Mouse (Mus musculus) megakaryocyte, embryonic 14.5 days (primary cell): ENCODE results near the gene Prim1.

Experiments
- FLI1 ChIP-seq: IDR thresholded peaks from 2 replicates; pipeline ENCODE4 v1.6.1; 2012; ENCODE audit warnings: low read length, inconsistent platforms, mixed read lengths
- GATA1 ChIP-seq: IDR thresholded peaks from 3 replicates; pipeline ENCODE4 v1.6.1; 2012; ENCODE audit warnings: mixed read lengths, low read length, inconsistent platforms, borderline replicate concordance

- TF ChIP-seq GATA1 (no peak), FLI1 (no peak)
Observed at GRCm38 (mm10) chr10:128053001-128053400, 38.0 kb downstream of the Prim1 start.
